Mouse (Mus musculus): ENCODE results near the gene Tmem87a. TPM values are rescaled to one million over a fixed set of nuclear protein-coding genes. Genes with fewer than 3 reads are reported as not detected.
A peak's percentile ranks its signal among the peaks of the same experiment; 100 is the strongest.

Tmem87a gene
- 8.1 and 14.3 TPM in 2 replicates for polyA plus RNA-seq (2014; fragmentation: Nextera tagmentation; extraction: Ambion mirVana)

DNA sequence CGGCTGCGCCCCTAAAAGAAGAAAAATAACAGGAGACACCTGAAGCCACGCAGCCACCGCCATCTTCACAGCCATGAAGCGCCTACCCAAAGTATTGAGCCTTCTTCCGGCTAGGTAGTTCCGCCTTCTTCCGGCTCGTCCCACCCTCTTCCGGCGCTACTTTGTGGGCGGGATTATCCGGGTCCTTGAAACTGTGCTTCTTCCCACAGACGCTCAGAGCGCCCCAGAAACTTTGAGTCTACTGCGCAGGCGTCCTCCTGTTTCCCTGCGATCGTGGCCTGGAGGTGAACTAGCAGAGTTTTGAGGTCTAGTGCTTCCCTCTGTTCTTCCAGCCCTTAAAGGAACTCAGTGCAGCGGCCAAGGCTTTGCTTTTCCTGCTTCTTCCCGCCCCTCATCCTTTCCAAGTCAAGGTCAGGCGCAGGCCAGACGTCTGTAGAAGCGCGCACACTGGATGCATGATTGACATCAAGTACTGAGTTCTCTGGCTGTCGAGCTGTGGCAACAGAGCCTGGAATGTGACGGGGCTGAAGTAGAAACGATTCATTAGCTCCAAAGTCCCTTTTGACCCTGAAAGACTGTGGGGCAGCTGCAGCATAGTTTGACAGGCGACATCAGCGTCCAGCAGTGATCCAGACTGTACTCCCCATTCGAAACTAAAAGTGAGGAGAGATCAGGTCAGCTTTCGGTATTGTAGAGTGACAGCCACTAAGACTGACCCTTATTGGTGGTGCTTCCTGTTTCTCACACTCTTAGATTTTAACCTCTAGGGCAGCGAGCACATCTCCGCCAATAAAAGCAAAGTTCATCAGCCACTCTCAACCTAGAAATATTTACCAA, at the start of gene Tmem87a:
Gene Tmem87a, minus strand, starts transcription at position 128 of the 837 bp plus-strand sequence.
- ATAC-seq (ENCODE audit: low read depth), result peak; percentile 100

DNA sequence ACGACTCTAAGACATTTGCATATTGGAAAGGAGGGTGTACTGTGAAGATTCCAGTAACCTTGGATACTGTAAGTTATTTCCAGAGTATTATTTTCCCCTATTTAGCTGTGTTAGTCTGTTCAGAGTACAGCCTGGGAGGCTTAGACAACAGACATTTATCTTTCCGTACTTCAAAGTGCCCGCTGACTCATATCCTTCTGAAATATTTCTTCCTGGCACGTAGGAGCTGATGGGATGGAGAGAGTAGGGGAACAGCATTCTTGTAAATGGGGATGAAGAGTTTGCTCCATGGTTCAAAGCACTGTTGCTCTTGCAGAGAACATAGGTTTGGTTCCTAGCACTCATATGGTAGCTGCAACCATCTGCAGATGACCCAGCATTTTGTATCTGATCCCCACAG, 48.7 kb upstream of the Tmem87a start:
- no peaks in the 10 kb centered on the region for H3K9me3 ChIP-seq (ENCODE audit: control insufficient read depth, low read length)
- ATAC-seq (ENCODE audit: low read depth), result no peak
- 83% methylated on average over 4 of the region's 4 CpGs for WGBS
- no peaks in the 10 kb centered on the region for H3K4me1 ChIP-seq (ENCODE audit: control insufficient read depth, insufficient read depth, low read length)
- H3K4me3 ChIP-seq (ENCODE audit: low read depth, low read length), result no peak overlapping the region
- no peaks in the 10 kb centered on the region for H3K27me3 ChIP-seq (ENCODE audit: control insufficient read depth, insufficient read depth, low read length)
- H3K27ac ChIP-seq (ENCODE audit: low read depth, low read length), result no peak overlapping the region
- H3K4me2 ChIP-seq (ENCODE audit: low read depth, low read length), result no peak overlapping the region
- H3K36me3 ChIP-seq (ENCODE audit: control insufficient read depth, insufficient read depth, low read length), result no peaks in the 10 kb centered on the region
- H3K9ac ChIP-seq (replicated peaks; ENCODE audit: low read depth, low read length), result no peak overlapping the region

More for the DNA sequence above, at the start of gene Tmem87a:
- Histone ChIP-seq H3K4me1 (ENCODE audit: control insufficient read depth, insufficient read depth, low read length) (peaks cover 11% of the 10 kb centered on the region), H3K27me3 (ENCODE audit: control insufficient read depth, insufficient read depth, low read length) (no peaks in the 10 kb centered on the region), H3K4me2 (ENCODE audit: low read depth, low read length) (peak within 1 kb of the TSS; percentile 77), H3K9ac (replicated peaks; ENCODE audit: low read depth, low read length) (peak within 1 kb of the TSS; percentile 68), H3K27ac (ENCODE audit: low read depth, low read length) (peak within 1 kb of the TSS; percentile 87), H3K9me3 (ENCODE audit: control insufficient read depth, low read length) (no peaks in the 10 kb centered on the region), H3K4me3 (ENCODE audit: low read depth, low read length) (peak within 1 kb of the TSS; percentile 77), H3K36me3 (ENCODE audit: control insufficient read depth, insufficient read depth, low read length) (no peaks in the 10 kb centered on the region)
- 1% methylated on average over 34 of the region's 34 CpGs for WGBS

DNA sequence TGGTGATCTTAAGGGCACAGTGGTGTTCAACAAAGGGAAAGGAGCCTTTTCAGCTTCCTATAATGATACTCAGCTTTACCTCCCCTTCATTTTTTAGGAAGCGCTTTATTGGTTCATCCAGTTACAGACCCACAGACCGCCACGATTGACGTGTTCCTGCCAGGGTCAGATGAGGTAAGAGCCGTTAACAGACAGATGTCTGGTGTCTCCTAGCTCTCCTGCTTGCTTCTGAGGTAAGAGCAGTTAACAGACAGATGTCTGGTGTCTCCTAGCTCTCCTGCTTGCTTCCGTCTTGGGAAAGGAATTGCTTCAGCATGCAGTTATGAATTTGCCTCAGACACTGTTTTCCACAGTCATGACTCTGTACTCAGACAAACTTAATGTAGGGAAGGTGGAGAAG, 46.8 kb upstream of the Tmem87a start:
- no peak overlapping the region for H3K27ac ChIP-seq (ENCODE audit: low read depth, low read length)
- H3K9me3 ChIP-seq (ENCODE audit: control insufficient read depth, low read length), result no peaks in the 10 kb centered on the region
- no peak overlapping the region for H3K4me2 ChIP-seq (ENCODE audit: low read depth, low read length)
- H3K4me3 ChIP-seq (ENCODE audit: low read depth, low read length), result no peak overlapping the region
- H3K9ac ChIP-seq (replicated peaks; ENCODE audit: low read depth, low read length), result no peak overlapping the region
- 49% methylated on average over 6 of the region's 6 CpGs for WGBS
- ATAC-seq (ENCODE audit: low read depth), result no peak
- no peaks in the 10 kb centered on the region for H3K4me1 ChIP-seq (ENCODE audit: control insufficient read depth, insufficient read depth, low read length)
- H3K36me3 ChIP-seq (ENCODE audit: control insufficient read depth, insufficient read depth, low read length), result no peaks in the 10 kb centered on the region
- no peaks in the 10 kb centered on the region for H3K27me3 ChIP-seq (ENCODE audit: control insufficient read depth, insufficient read depth, low read length)

DNA sequence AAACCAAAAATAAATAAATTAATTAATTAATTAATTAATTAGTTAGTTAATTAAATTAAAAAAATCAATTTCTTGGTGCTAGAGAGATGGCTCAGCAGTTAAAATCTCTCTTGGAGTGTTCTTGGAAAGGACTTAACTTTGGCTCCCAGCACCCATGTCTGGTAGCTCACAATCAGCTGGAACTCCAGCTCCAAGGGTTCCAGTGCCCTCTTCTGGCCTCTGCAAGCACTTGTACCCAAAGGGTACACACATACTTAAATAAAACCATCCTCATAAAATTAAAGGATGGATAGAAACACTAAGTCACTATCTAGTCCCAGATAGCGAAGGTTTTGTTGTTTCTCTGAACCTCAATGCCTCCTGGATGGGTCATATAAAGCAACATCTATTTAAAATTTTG, 43.4 kb upstream of the Tmem87a start:
- Histone ChIP-seq H3K4me2 (ENCODE audit: low read depth, low read length) (no peak overlapping the region), H3K27me3 (ENCODE audit: control insufficient read depth, insufficient read depth, low read length) (no peaks in the 10 kb centered on the region), H3K9me3 (ENCODE audit: control insufficient read depth, low read length) (no peaks in the 10 kb centered on the region), H3K4me1 (ENCODE audit: control insufficient read depth, insufficient read depth, low read length) (no peaks in the 10 kb centered on the region), H3K9ac (replicated peaks; ENCODE audit: low read depth, low read length) (no peak overlapping the region), H3K4me3 (ENCODE audit: low read depth, low read length) (no peak overlapping the region), H3K27ac (ENCODE audit: low read depth, low read length) (no peak overlapping the region), H3K36me3 (ENCODE audit: control insufficient read depth, insufficient read depth, low read length) (no peaks in the 10 kb centered on the region)
- WGBS, result 98% methylated on average over 1 of the region's 1 CpGs
- no peak for ATAC-seq (ENCODE audit: low read depth)

DNA sequence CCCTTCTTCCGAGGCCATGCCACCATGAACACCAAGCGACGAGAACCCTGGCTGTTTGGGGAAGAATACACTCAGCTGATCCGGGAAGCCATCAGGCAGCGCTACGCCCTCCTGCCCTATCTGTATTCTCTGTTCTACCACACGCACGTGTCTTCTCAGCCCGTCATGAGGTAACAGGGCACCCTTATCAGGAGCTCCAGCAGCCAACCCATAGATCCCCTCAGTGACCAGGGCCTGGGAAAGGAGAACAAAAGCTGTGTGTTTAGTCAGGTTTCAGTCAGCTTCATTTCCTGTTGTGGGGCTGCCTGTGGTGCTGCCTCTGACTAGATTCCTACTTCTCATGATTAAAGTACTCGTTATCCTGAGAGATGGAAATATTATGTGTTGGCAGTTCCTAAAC, 42.5 kb upstream of the Tmem87a start:
- Histone ChIP-seq H3K9me3 (ENCODE audit: control insufficient read depth, low read length) (no peaks in the 10 kb centered on the region), H3K4me3 (ENCODE audit: low read depth, low read length) (no peak overlapping the region), H3K27me3 (ENCODE audit: control insufficient read depth, insufficient read depth, low read length) (no peaks in the 10 kb centered on the region), H3K4me1 (ENCODE audit: control insufficient read depth, insufficient read depth, low read length) (no peaks in the 10 kb centered on the region), H3K4me2 (ENCODE audit: low read depth, low read length) (no peak overlapping the region), H3K27ac (ENCODE audit: low read depth, low read length) (no peak overlapping the region), H3K36me3 (ENCODE audit: control insufficient read depth, insufficient read depth, low read length) (no peaks in the 10 kb centered on the region), H3K9ac (replicated peaks; ENCODE audit: low read depth, low read length) (no peak overlapping the region)
- WGBS, result 87% methylated on average over 10 of the region's 10 CpGs
- ATAC-seq (ENCODE audit: low read depth), result no peak

DNA sequence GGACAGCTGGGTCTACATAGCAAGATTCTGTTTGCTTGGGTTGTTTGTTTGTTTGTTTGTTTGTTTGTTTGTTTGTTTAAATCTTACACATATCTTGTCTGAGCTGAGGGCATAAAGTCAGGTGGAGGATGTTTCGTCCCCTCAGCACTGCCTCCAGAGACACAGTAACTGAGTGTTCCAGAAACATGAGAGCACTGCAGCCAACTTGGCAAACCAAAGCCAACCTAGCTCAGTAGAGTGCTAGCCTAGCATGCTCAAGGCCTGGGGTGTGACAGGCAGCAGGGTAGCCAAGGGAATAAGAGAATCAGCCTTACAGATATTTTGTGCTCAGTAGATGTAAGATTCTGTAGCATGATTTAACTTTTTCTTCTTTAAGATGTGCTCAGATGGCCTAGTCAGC, 40.6 kb upstream of the Tmem87a start:
- H3K4me1 ChIP-seq (ENCODE audit: control insufficient read depth, insufficient read depth, low read length), result no peaks in the 10 kb centered on the region

DNA sequence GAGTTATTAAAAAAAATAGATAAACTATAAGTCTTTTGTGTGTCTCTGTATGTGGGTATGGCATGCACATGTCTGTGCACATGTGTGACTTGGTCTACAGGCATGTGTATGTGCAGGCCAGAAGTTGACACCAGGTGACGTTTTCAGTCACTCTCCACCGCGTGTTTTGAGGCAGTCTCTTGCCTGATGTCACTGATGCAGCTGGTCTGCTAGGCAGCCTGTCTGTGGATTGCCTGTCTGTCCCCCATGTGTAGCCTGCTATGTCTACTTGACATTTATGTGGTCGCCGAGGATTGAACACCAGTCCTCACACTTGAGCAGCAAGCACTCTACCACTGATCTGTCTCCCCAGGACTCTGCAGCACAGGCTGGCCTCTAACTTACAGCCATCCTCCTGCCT, 20.5 kb upstream of the Tmem87a start:
- H3K4me1 ChIP-seq (ENCODE audit: control insufficient read depth, insufficient read depth, low read length), result no peaks in the 10 kb centered on the region
- H3K4me2 ChIP-seq (ENCODE audit: low read depth, low read length), result no peak overlapping the region
- no peaks in the 10 kb centered on the region for H3K36me3 ChIP-seq (ENCODE audit: control insufficient read depth, insufficient read depth, low read length)
- H3K9me3 ChIP-seq (ENCODE audit: control insufficient read depth, low read length), result no peaks in the 10 kb centered on the region
- WGBS, result 86% methylated on average over 5 of the region's 5 CpGs
- no peaks in the 10 kb centered on the region for H3K27me3 ChIP-seq (ENCODE audit: control insufficient read depth, insufficient read depth, low read length)
- no peak overlapping the region for H3K4me3 ChIP-seq (ENCODE audit: low read depth, low read length)
- ATAC-seq (ENCODE audit: low read depth), result no peak
- H3K9ac ChIP-seq (replicated peaks; ENCODE audit: low read depth, low read length), result no peak overlapping the region
- H3K27ac ChIP-seq (ENCODE audit: low read depth, low read length), result no peak overlapping the region

More for the DNA sequence above, 40.6 kb upstream of the Tmem87a start:
- H3K4me3 ChIP-seq (ENCODE audit: low read depth, low read length), result no peak overlapping the region
- no peaks in the 10 kb centered on the region for H3K36me3 ChIP-seq (ENCODE audit: control insufficient read depth, insufficient read depth, low read length)
- ATAC-seq (ENCODE audit: low read depth), result no peak
- no peak overlapping the region for H3K4me2 ChIP-seq (ENCODE audit: low read depth, low read length)
- H3K9ac ChIP-seq (replicated peaks; ENCODE audit: low read depth, low read length), result no peak overlapping the region
- no peaks in the 10 kb centered on the region for H3K27me3 ChIP-seq (ENCODE audit: control insufficient read depth, insufficient read depth, low read length)
- 90% methylated on average over 1 of the region's 1 CpGs for WGBS
- H3K9me3 ChIP-seq (ENCODE audit: control insufficient read depth, low read length), result no peaks in the 10 kb centered on the region
- H3K27ac ChIP-seq (ENCODE audit: low read depth, low read length), result no peak overlapping the region

DNA sequence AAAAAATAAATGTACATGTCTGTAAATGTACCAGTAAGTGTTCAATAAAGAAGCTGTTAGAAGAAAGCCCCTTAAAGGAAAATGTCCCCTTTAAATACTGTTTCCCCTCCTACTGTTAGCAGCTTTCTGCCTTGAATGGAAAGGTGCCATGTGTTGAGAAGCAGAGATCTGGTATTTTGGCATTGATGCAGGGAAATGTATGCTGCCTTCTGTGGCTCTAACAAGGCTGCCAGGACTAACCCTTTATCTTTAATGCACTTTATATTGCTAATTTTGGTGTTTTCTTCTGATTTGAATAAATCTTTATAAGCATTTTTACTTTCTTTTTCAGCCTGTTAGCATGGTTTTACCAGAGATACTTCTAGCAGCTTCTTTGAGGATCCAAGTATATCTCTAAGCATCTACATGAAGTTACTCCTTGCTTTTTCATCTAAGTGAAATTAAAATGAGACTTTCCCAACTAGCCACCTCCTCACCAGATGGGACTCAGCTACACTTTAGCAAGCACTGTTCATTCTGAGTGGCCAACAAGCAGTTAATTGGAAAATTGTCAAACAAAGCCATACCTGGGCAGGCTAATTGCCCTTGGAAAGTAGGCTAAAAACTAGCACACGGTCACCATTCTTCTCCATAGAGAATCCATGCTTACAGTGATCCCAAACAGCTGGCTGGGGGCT, 11.0 kb upstream of the Tmem87a start:
- 69% methylated on average over 1 of the region's 1 CpGs for WGBS
- H3K4me1 ChIP-seq (ENCODE audit: control insufficient read depth, insufficient read depth, low read length), result no peaks in the 10 kb centered on the region
- no peak for ATAC-seq (ENCODE audit: low read depth)
- H3K4me2 ChIP-seq (ENCODE audit: low read depth, low read length), result no peak overlapping the region
- no peaks in the 10 kb centered on the region for H3K9me3 ChIP-seq (ENCODE audit: control insufficient read depth, low read length)
- H3K36me3 ChIP-seq (ENCODE audit: control insufficient read depth, insufficient read depth, low read length), result no peaks in the 10 kb centered on the region
- no peak overlapping the region for H3K27ac ChIP-seq (ENCODE audit: low read depth, low read length)
- no peak overlapping the region for H3K9ac ChIP-seq (replicated peaks; ENCODE audit: low read depth, low read length)
- no peak overlapping the region for H3K4me3 ChIP-seq (ENCODE audit: low read depth, low read length)
- H3K27me3 ChIP-seq (ENCODE audit: control insufficient read depth, insufficient read depth, low read length), result no peaks in the 10 kb centered on the region

DNA sequence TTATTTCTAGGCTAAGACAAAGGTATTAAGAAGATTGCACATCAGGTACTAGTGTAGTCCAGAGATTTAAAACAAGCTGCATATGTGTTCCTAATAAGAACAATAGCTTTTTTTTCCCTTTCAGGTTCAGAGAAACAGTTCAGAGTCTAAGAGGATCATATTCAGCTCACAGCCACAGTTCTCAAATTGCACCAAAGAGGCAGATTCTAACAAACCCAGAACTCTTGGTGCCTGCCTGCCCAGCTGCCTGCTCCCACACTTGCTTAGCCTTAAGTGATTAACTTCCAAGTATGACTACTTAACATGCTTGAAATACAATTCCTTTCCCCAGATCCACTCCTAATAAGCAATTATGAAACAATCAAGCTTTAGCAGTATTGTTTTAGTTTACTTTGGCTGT, 10.2 kb upstream of the Tmem87a start:
- Histone ChIP-seq H3K4me3 (ENCODE audit: low read depth, low read length) (no peak overlapping the region), H3K9me3 (ENCODE audit: control insufficient read depth, low read length) (no peaks in the 10 kb centered on the region), H3K27me3 (ENCODE audit: control insufficient read depth, insufficient read depth, low read length) (no peaks in the 10 kb centered on the region), H3K9ac (replicated peaks; ENCODE audit: low read depth, low read length) (no peak overlapping the region), H3K4me2 (ENCODE audit: low read depth, low read length) (no peak overlapping the region), H3K4me1 (ENCODE audit: control insufficient read depth, insufficient read depth, low read length) (no peaks in the 10 kb centered on the region), H3K27ac (ENCODE audit: low read depth, low read length) (no peak overlapping the region), H3K36me3 (ENCODE audit: control insufficient read depth, insufficient read depth, low read length) (no peaks in the 10 kb centered on the region)
- no peak for ATAC-seq (ENCODE audit: low read depth)
